Mouse (Mus musculus) megakaryocyte-erythroid progenitor cell, adult 5-6 weeks (primary cell): ENCODE results near the gene Cxcl14. TPM values are rescaled to one million over a fixed set of nuclear protein-coding genes. Genes with fewer than 3 reads are reported as not detected.

Source experiments
- ATAC-seq: replicated peaks from 2 replicates; pipeline ENCODE4 v1.8.0; 2016; ENCODE audit warnings: mild to moderate bottlenecking, inconsistent platforms; ENCODE audit not compliant: severe bottlenecking, poor library complexity, low FRiP score, low TSS enrichment
- total RNA-seq, 2 experiments: library from RNA; stranded (forward) in 1 of 2; stranded (reverse) in 1 of 2; fragments of 200-1000, 215-1000 nt in 1 of 2; fragments of >200 nt in 1 of 2; fragmentation: Nextera tagmentation in 1 of 2; gene quantifications; 2 replicates each; pipeline ENCODE4 v1.2.3; 2014 to 2017

The Cxcl14 gene
- total RNA-seq (2014; fragmentation: Nextera tagmentation): not detected in 2 replicates
- not detected in 2 replicates for total RNA-seq (2017)

GRCm38 (mm10) chr13:56295943-56296658, at the start of gene Cxcl14:
Gene Cxcl14, minus strand, starts transcription at chr13:56296551.
- ATAC-seq: no peak

GRCm38 (mm10) chr13:56344355-56344754, 48.0 kb upstream of the Cxcl14 start:
- ATAC-seq: no peak

- no peak for ATAC-seq
Measured at GRCm38 (mm10) chr13:56342491-56342890, 46.1 kb upstream of the Cxcl14 start.

- ATAC-seq: no peak
Measured at GRCm38 (mm10) chr13:56340513-56340912, 44.2 kb upstream of the Cxcl14 start.

- no peak for ATAC-seq
Measured at GRCm38 (mm10) chr13:56339816-56340215, 43.5 kb upstream of the Cxcl14 start.

GRCm38 (mm10) chr13:56336982-56337381, 40.6 kb upstream of the Cxcl14 start:
- no peak for ATAC-seq

GRCm38 (mm10) chr13:56334802-56335690, 38.7 kb upstream of the Cxcl14 start:
- ATAC-seq: no peak

- no peak for ATAC-seq
Measured at GRCm38 (mm10) chr13:56334236-56334635, 37.9 kb upstream of the Cxcl14 start.

- ATAC-seq: no peak
Measured at GRCm38 (mm10) chr13:56332356-56332755, 36.0 kb upstream of the Cxcl14 start.

- ATAC-seq: no peak
Measured at GRCm38 (mm10) chr13:56330603-56331455, 34.5 kb upstream of the Cxcl14 start.

GRCm38 (mm10) chr13:56329769-56330168, 33.4 kb upstream of the Cxcl14 start:
- no peak for ATAC-seq

GRCm38 (mm10) chr13:56329165-56329564, 32.8 kb upstream of the Cxcl14 start:
- ATAC-seq: no peak

GRCm38 (mm10) chr13:56327779-56328178, 31.4 kb upstream of the Cxcl14 start:
- ATAC-seq: no peak

- no peak for ATAC-seq
Measured at GRCm38 (mm10) chr13:56321635-56322034, 25.3 kb upstream of the Cxcl14 start.

GRCm38 (mm10) chr13:56316930-56317329, 20.6 kb upstream of the Cxcl14 start:
- no peak for ATAC-seq

- ATAC-seq: no peak
Measured at GRCm38 (mm10) chr13:56315201-56315600, 18.9 kb upstream of the Cxcl14 start.

GRCm38 (mm10) chr13:56305058-56305457, 8.7 kb upstream of the Cxcl14 start:
- no peak for ATAC-seq

GRCm38 (mm10) chr13:56304453-56304852, 8.1 kb upstream of the Cxcl14 start:
- no peak for ATAC-seq

- no peak for ATAC-seq
Measured at GRCm38 (mm10) chr13:56299336-56299735, 3.0 kb upstream of the Cxcl14 start.

GRCm38 (mm10) chr13:56296659-56297020, 289 bp upstream of the Cxcl14 start:
- ATAC-seq: no peak
